Mouse (Mus musculus) small intestine, adult 2 months (tissue): Measurements from ENCODE around the gene Iqschfp.

Experiments
- CTCF ChIP-seq: fragments of 200-500 bp; IDR thresholded peaks from 2 replicates; pipeline ENCODE4 v1.5.1; 2012; ENCODE audit warnings: low read depth, mild to moderate bottlenecking, control low read depth, inconsistent platforms, low read length, moderate library complexity, mixed read lengths; ENCODE audit not compliant: insufficient replicate concordance, insufficient read length; ENCODE audit errors: extremely low read depth
- POLR2A ChIP-seq: fragments of 200-500 bp; IDR thresholded peaks from 2 replicates; pipeline ENCODE4 v1.6.1; 2012; ENCODE audit warnings: low read depth, mild to moderate bottlenecking, control low read depth, inconsistent platforms, low read length, moderate library complexity

GRCm38 (mm10) chr3:68589220-68589840 is 697.3 kb downstream of the Iqschfp start:
- no peak for TF ChIP-seq CTCF
- no peak for TF ChIP-seq POLR2A
